In the genomic region with DNA sequence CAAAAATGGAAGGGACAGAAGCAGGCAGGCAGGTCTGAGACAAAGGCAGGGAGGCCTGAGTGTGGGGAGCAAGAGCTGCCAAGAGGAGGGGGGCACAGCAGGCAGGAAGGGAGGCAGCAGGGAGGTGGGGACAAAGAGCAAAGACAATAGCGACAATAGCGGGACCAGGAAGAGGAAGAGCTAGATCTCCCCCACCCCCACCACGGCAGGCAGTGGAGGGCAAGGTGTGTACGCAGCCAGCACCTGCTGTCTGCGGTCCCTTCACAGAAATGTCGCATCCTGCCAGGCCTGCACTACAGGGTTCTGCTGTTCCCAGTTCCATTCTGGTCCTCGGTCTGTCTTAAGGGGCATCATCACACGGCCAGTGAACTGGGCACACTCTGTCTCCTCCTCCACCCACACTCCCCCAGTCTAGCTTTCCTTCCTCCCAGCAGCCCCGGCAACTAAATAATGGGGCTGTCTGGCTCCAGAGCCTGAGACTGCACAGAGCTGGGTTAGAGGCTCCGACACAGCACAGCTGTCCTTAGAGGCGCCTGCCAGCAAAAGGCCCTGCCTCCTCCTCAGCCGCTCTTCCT, we compare ENCODE assay signal across 9 mouse cellular contexts. TPM values are rescaled to one million over a fixed set of nuclear protein-coding genes. Genes with fewer than 3 reads are reported as not detected.
DNase-seq lines count a peak whose midpoint lies in the region; ATAC-seq and TF ChIP-seq lines count a peak whose summit lies in the region.
"Had no signal": no experiment of that assay in that cellular context is flagged by ENCODE, and none has a peak within 500 bp of the region (broad histone marks: within the 10 kb centered on the region; RNA-seq: fewer than 3 reads in every experiment).

No protein-coding gene starts in this region.

- H3K9me3 ChIP-seq in lung, embryonic 16.5 days (ENCODE audit: control insufficient read depth, low read length), result no peaks in the 10 kb centered on the region
- H3K9me3 ChIP-seq: limb, embryonic 15.5 days had no signal

- TF ChIP-seq POLR2A in olfactory bulb, adult 2 months (IDR thresholded peaks at IDR 0.05; ENCODE audit: insufficient read depth, low read depth, low read length), result no peak

- peak; percentile 80 for ATAC-seq in lung, embryonic 16.5 days (ENCODE audit: low read depth)

- peaks cover 42% of the 10 kb centered on the region for H3K4me1 ChIP-seq in lung, embryonic 16.5 days (replicated peaks; ENCODE audit: control insufficient read depth, insufficient read depth, low read length)
- peaks cover 61% of the 10 kb centered on the region for H3K4me1 ChIP-seq in olfactory bulb, adult 2 months (ENCODE audit: control insufficient read depth, insufficient read depth, low read length)

- TF ChIP-seq CTCF in olfactory bulb, adult 2 months (IDR thresholded peaks at IDR 0.05; ENCODE audit: insufficient read depth, low read depth, low read length), result no peak

- peak overlapping the region; percentile 41 for H3K27ac ChIP-seq in lung, embryonic 16.5 days (ENCODE audit: low read length)
- peak overlapping the region; percentile 92 for H3K27ac ChIP-seq in olfactory bulb, adult 2 months (ENCODE audit: insufficient read depth, low read depth, low read length)
- H3K27ac ChIP-seq: limb, embryonic 15.5 days had no signal

- no peak overlapping the region for H3K9ac ChIP-seq in lung, embryonic 16.5 days (ENCODE audit: low read length)
- H3K9ac ChIP-seq: limb, embryonic 15.5 days had no signal

- peak overlapping the region; percentile 31 for H3K4me2 ChIP-seq in lung, embryonic 16.5 days (ENCODE audit: low read depth, low read length)
- H3K4me2 ChIP-seq: limb, embryonic 15.5 days had no signal

- peak; percentile 80 for DNase-seq in CD4-positive, CD25-positive, alpha-beta regulatory T cell, adult 2 months (ENCODE audit: low read depth, low spot score)
- peak; percentile 63 for DNase-seq in MEL-GATA-1-ER (ENCODE audit: extremely low read depth, low read depth)
- DNase-seq in heart, postnatal 4 days, result peak; percentile 63
- DNase-seq in cerebellum, adult 9-11 months, result no peak
- no peak for DNase-seq in ovary, postnatal 10 days (ENCODE audit: low spot score)
- no peak for DNase-seq in layer of hippocampus, adult 18-20 months (ENCODE audit: low spot score in 2 of 2)

- peaks cover 4% of the 10 kb centered on the region; the same call in 1 of the 2 replicates for H3K27me3 ChIP-seq in lung, embryonic 16.5 days (ENCODE audit: control insufficient read depth, insufficient read depth, low read depth, low read length)

- 8% methylated on average over 12 of the region's 12 CpGs for WGBS in lung, embryonic 16.5 days
- WGBS in olfactory bulb, adult 2 months, result 9% methylated on average over 12 of the region's 12 CpGs

- no peaks in the 10 kb centered on the region for H3K36me3 ChIP-seq in lung, embryonic 16.5 days (ENCODE audit: control insufficient read depth, insufficient read depth, low read length)
- H3K36me3 ChIP-seq: limb, embryonic 15.5 days had no signal

- no peak overlapping the region for H3K4me3 ChIP-seq in lung, embryonic 16.5 days (ENCODE audit: low read length)
- H3K4me3 ChIP-seq in olfactory bulb, adult 2 months (ENCODE audit: insufficient read depth, low read depth, low read length), result peak overlapping the region; percentile 26
- H3K4me3 ChIP-seq: limb, embryonic 15.5 days had no signal

RNA-seq across cellular contexts. Expression of gene Kcnh2, which starts 6.8 kb away (rescaled TPM):
- 100 to 1,000 TPM; 108 to 118 TPM for total RNA-seq in heart, postnatal 4 days (2021)
- polyA plus RNA-seq in lung, embryonic 16.5 days (2015; fragmentation: Nextera tagmentation; extraction: Ambion mirVana), result 5.6 and 6.5 TPM in 2 replicates
- polyA plus RNA-seq in olfactory bulb, adult 2 months (2012; ENCODE audit: insufficient read depth, insufficient read length, low replicate concordance, missing spikeins), result not detected in 2 replicates
- total RNA-seq in layer of hippocampus, adult 18-20 months (2021), result 10 to 100 TPM; 23.0 to 26.8 TPM

RNA-seq across cellular contexts. Expression of gene Nos3, which starts 20.0 kb away (rescaled TPM):
- total RNA-seq in heart, postnatal 4 days (2021), result 10 to 100 TPM; 39.5 to 40.6 TPM
- polyA plus RNA-seq in lung, embryonic 16.5 days (2015; fragmentation: Nextera tagmentation; extraction: Ambion mirVana), result 18.9 and 19.8 TPM in 2 replicates
- not detected in 2 replicates for polyA plus RNA-seq in olfactory bulb, adult 2 months (2012; ENCODE audit: insufficient read depth, insufficient read length, low replicate concordance, missing spikeins)
- 1 to 10 TPM; 6.8 to 7.0 TPM for total RNA-seq in layer of hippocampus, adult 18-20 months (2021)

RNA-seq across cellular contexts. Expression of gene Atg9b, which starts 47.4 kb away (rescaled TPM):
- total RNA-seq in heart, postnatal 4 days (2021), result under 1 TPM; 0.45 to 0.83 TPM
- polyA plus RNA-seq in lung, embryonic 16.5 days (2015; fragmentation: Nextera tagmentation; extraction: Ambion mirVana), result 0.46 and 0.49 TPM in 2 replicates
- polyA plus RNA-seq in olfactory bulb, adult 2 months (2012; ENCODE audit: insufficient read depth, insufficient read length, low replicate concordance, missing spikeins), result not detected in 2 replicates
- 1 to 10 TPM; 3.0 to 3.7 TPM for total RNA-seq in layer of hippocampus, adult 18-20 months (2021)

RNA-seq across cellular contexts. Expression of gene Abcb8, which starts 48.9 kb away (rescaled TPM):
- total RNA-seq in heart, postnatal 4 days (2021), result 10 to 100 TPM; 86.3 to 87.0 TPM
- 48.0 and 51.4 TPM in 2 replicates for polyA plus RNA-seq in lung, embryonic 16.5 days (2015; fragmentation: Nextera tagmentation; extraction: Ambion mirVana)
- polyA plus RNA-seq in olfactory bulb, adult 2 months (2012; ENCODE audit: insufficient read depth, insufficient read length, low replicate concordance, missing spikeins), result not detected in 2 replicates
- total RNA-seq in layer of hippocampus, adult 18-20 months (2021), result 10 to 100 TPM; 57.0 to 60.1 TPM

Comparison
In these comparisons a context has a peak if more than half of its experiments do, and no peak if none do; other contexts are left out.
1. DNase-seq: peak in CD4-positive, CD25-positive, alpha-beta regulatory T cell, adult 2 months (single experiment), MEL-GATA-1-ER (single experiment) and heart, postnatal 4 days (single experiment); none in cerebellum, adult 9-11 months (single experiment), ovary, postnatal 10 days (single experiment) and layer of hippocampus, adult 18-20 months (0 of 2).
2. RNA of gene Nos3, which starts 20.0 kb away (total RNA-seq): 39.5 to 40.6 TPM in heart, postnatal 4 days; 6.8 to 7.0 TPM in layer of hippocampus, adult 18-20 months; every median in the first group is over 4 times any median in the second.